Mouse (Mus musculus): Measurements from ENCODE around the gene Tekt2.

- TF ChIP-seq CTCF (IDR thresholded peaks at IDR 0.05; ENCODE audit: low read depth), result peak; percentile 49
- no peak for TF ChIP-seq EP300 (IDR thresholded peaks at IDR 0.05; ENCODE audit: low read depth)
Observed at GRCm38 (mm10) chr4:126303877-126304276, 21.6 kb downstream of the Tekt2 start.
